ENCODE assay signal across 8 mouse cellular contexts in genomic region chr17:28690776-28691686, GRCm38 (mm10). TPM values are rescaled to one million over a fixed set of nuclear protein-coding genes. Genes with fewer than 3 reads are reported as not detected.
DNase-seq lines count a peak whose midpoint lies in the region; ATAC-seq and TF ChIP-seq lines count a peak whose summit lies in the region.

Gene Mapk14 (plus strand): TSS chr17:28691329.

- H3K4me2 ChIP-seq in embryonic facial prominence, embryonic 15.5 days (replicated peaks), result peak within 1 kb of the TSS; percentile 59
- peak within 1 kb of the TSS; percentile 72 for H3K4me2 ChIP-seq in kidney, embryonic 14.5 days (replicated peaks; ENCODE audit: low read depth, low read length)
- peak within 1 kb of the TSS; percentile 67 for H3K4me2 ChIP-seq in limb, embryonic 15.5 days

- TF ChIP-seq POLR2A in bone marrow, adult 2 months (IDR thresholded peaks at IDR 0.05; ENCODE audit: borderline replicate concordance, control insufficient read depth, low read depth, low read length), result peak; percentile 91

- H3K27me3 ChIP-seq in embryonic facial prominence, embryonic 15.5 days, result peaks cover 8% of the 10 kb centered on the region
- H3K27me3 ChIP-seq in kidney, embryonic 14.5 days (ENCODE audit: control insufficient read depth, insufficient read depth, low read length), result no peaks in the 10 kb centered on the region; the same call in 1 of the 2 replicates
- H3K27me3 ChIP-seq in limb, embryonic 15.5 days, result peaks cover 7% of the 10 kb centered on the region

- no peaks in the 10 kb centered on the region for H3K9me3 ChIP-seq in embryonic facial prominence, embryonic 15.5 days (replicated peaks)
- no peaks in the 10 kb centered on the region for H3K9me3 ChIP-seq in kidney, embryonic 14.5 days (ENCODE audit: control insufficient read depth, low read length)
- no peaks in the 10 kb centered on the region for H3K9me3 ChIP-seq in limb, embryonic 15.5 days

- DNase-seq in 416B (ENCODE audit: low read depth), result peak; percentile 99
- peak; percentile 100 for DNase-seq in heart, adult 9 months (ENCODE audit: low spot score in 2 of 2)
- peak; percentile 99 for DNase-seq in monocyte, adult 2 months (ENCODE audit: low read depth in 1 of 2, low spot score in 2 of 2)
- DNase-seq in spleen, postnatal 36 days (ENCODE audit: low spot score in 2 of 2), result peak; percentile 100

- peak; percentile 93 for ATAC-seq in embryonic facial prominence, embryonic 15.5 days (ENCODE audit: insufficient number of reproducible peaks, low FRiP score, low TSS enrichment, low read depth)
- peak; percentile 94 for ATAC-seq in kidney, embryonic 14.5 days (ENCODE audit: low FRiP score, low TSS enrichment)
- ATAC-seq in limb, embryonic 15.5 days (ENCODE audit: insufficient number of reproducible peaks, low FRiP score, low TSS enrichment, low read depth), result peak; percentile 93

- TF ChIP-seq CTCF in bone marrow, adult 2 months (IDR thresholded peaks at IDR 0.05; ENCODE audit: control insufficient read depth, insufficient read depth, low read length), result peak; percentile 82

- peaks cover 1% of the 10 kb centered on the region; the same call in 1 of the 2 replicates for H3K4me1 ChIP-seq in bone marrow, adult 2 months (ENCODE audit: control insufficient read depth, insufficient read depth, low read length)
- H3K4me1 ChIP-seq in embryonic facial prominence, embryonic 15.5 days, result peaks cover 34% of the 10 kb centered on the region
- H3K4me1 ChIP-seq in kidney, embryonic 14.5 days (ENCODE audit: control insufficient read depth, insufficient read depth, low read length), result peaks cover 11% of the 10 kb centered on the region
- H3K4me1 ChIP-seq in limb, embryonic 15.5 days, result peaks cover 33% of the 10 kb centered on the region

- H3K9ac ChIP-seq in embryonic facial prominence, embryonic 15.5 days, result peak within 1 kb of the TSS; percentile 92
- H3K9ac ChIP-seq in kidney, embryonic 14.5 days (ENCODE audit: low read depth, low read length), result peak within 1 kb of the TSS; percentile 92
- H3K9ac ChIP-seq in limb, embryonic 15.5 days, result peak within 1 kb of the TSS; percentile 97

- no peaks in the 10 kb centered on the region for H3K36me3 ChIP-seq in embryonic facial prominence, embryonic 15.5 days
- peaks cover 8% of the 10 kb centered on the region; the same call in 1 of the 2 replicates for H3K36me3 ChIP-seq in kidney, embryonic 14.5 days (ENCODE audit: control insufficient read depth, insufficient read depth, low read length)
- no peaks in the 10 kb centered on the region for H3K36me3 ChIP-seq in limb, embryonic 15.5 days

- H3K27ac ChIP-seq in bone marrow, adult 2 months (ENCODE audit: control insufficient read depth, insufficient read depth, low read depth, low read length, poor library complexity), result peak within 1 kb of the TSS; percentile 97
- peak within 1 kb of the TSS; percentile 96 for H3K27ac ChIP-seq in embryonic facial prominence, embryonic 15.5 days (replicated peaks)
- peak within 1 kb of the TSS; percentile 92 for H3K27ac ChIP-seq in kidney, embryonic 14.5 days (ENCODE audit: low read depth, low read length)
- peak within 1 kb of the TSS; percentile 96 for H3K27ac ChIP-seq in limb, embryonic 15.5 days

- under 1% methylated on average over 86 of the region's 86 CpGs for WGBS in bone marrow, adult 2 months
- under 1% methylated on average over 76 of the region's 86 CpGs for WGBS in embryonic facial prominence, embryonic 15.5 days
- WGBS in kidney, embryonic 14.5 days, result under 1% methylated on average over 83 of the region's 86 CpGs
- under 1% methylated on average over 85 of the region's 86 CpGs for WGBS in limb, embryonic 15.5 days

- peak within 1 kb of the TSS; percentile 86 for H3K4me3 ChIP-seq in bone marrow, adult 2 months (replicated peaks; ENCODE audit: control insufficient read depth, low read depth, low read length)
- peak within 1 kb of the TSS; percentile 98 for H3K4me3 ChIP-seq in embryonic facial prominence, embryonic 15.5 days (replicated peaks)
- H3K4me3 ChIP-seq in kidney, embryonic 14.5 days (ENCODE audit: low read length), result peak within 1 kb of the TSS; percentile 78
- H3K4me3 ChIP-seq in limb, embryonic 15.5 days, result peak within 1 kb of the TSS; percentile 98

RNA-seq across cellular contexts. Expression of gene Mapk14, which starts in this region (rescaled TPM):
- polyA plus RNA-seq in bone marrow, adult 2 months (2011; ENCODE audit: insufficient read depth, insufficient read length, low replicate concordance, missing spikeins), result 35.7 and 100 TPM in 2 replicates
- 46.7 and 48.1 TPM in 2 replicates for polyA plus RNA-seq in embryonic facial prominence, embryonic 15.5 days (2015; fragmentation: Nextera tagmentation; extraction: Ambion mirVana)
- 36.4 and 61.6 TPM in 2 replicates for polyA plus RNA-seq in kidney, embryonic 14.5 days (2014; fragmentation: Nextera tagmentation; extraction: Ambion mirVana)
- polyA plus RNA-seq in limb, embryonic 15.5 days (2015; fragmentation: Nextera tagmentation; extraction: Ambion mirVana), result 37.9 and 45.2 TPM in 2 replicates

Comparison
In these comparisons a context has a peak if more than half of its experiments do, and no peak if none do; other contexts are left out.
1. Peak in every context shown above with its lines: DNase-seq, ATAC-seq, H3K4me3 ChIP-seq and H3K27ac ChIP-seq.